Mouse (Mus musculus): ENCODE results near the gene Egflam. TPM values are rescaled to one million over a fixed set of nuclear protein-coding genes. Genes with fewer than 3 reads are reported as not detected.
A peak's percentile ranks its signal among the peaks of the same experiment; 100 is the strongest.

Gene Egflam
- polyA plus RNA-seq (2016; fragmentation: Nextera tagmentation; extraction: Ambion mirVana) = 8.8 and 9.6 TPM in 2 replicates

DNA sequence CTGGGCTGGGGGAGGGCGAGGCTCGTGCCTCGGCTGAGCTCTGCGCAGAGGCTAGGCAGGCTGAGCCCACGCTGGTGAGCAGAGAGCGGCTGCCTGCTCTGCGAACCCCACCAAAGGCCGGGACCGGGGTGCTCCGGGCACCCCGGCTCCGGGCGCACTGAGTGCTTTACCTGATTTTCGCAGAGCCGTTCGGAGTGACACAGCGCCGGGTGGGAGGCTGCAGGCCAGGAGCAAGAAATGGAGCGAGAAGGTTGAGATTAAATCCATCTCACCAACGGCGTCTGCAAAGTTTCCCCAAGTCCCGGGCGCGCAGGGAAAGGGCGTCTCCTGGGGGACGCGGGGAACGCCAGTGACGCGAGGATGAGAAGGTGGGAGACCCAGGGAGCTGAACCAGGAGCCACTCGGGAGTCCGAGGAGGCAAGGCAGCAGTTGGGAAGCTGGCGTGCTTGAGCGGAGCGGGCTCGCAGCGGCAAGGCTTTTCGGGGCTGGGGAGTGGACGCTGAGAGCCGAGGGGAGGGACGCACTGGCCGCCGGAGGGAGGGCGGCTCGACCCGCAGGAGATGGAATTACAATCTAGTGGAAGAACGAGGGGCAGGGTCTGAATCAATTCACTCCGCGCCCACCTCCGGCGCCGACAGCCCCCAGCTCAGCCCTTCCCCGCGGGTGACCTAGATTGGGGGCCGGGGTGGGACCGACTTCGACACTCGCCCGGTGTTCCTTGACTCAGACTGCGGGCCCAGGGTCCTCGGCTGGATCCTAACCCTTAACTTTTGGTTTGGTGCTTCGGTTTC is at the start of gene Egflam:
Egflam (minus strand) TSS at position 578 of the 791 bp plus-strand sequence.
- peak within 1 kb of the TSS; percentile 60 for H3K27ac ChIP-seq

DNA sequence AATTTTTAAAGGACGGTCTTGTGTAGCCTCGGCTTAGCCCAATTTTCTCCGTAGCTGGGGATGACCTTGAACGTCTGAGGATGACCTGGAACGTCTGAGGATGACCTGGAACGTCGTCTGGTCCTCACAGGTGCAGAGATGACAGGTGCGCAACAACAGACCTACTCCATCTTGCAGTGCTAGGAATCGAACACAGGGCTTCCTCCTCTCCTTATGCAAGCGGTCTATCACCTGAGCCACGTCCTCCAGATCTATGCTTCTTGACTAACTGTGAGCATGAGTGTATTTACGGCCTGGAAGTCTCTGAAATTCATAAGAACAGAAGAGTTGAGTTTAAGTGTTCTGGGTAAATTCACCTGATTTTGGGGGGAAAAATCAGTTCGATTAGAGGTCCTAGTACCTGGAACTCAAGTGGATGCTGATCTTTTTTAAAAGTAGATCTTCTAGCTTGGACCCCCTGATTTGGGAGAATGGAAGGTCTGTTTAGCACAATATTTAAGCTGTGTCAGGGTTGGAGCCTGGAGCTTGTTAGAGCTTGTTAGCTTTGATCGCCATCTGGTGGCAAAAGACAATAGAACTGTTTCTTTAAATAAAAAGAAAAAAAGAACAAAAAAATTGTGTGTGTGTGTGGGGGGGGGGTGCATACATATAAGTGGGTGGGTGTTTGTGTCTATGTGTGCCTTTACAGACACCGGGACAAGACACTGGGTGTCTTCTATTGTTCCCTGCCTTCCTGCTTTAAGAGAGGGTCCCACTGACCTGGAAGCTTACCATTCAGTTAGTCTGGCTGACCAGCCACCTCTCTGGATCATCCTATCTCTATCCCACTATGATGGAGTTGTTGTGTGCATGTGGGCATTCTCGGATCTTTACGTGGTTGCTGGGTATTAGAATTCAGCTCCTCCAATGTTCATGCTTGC is 45.5 kb upstream of the Egflam start:
- no peaks in the 10 kb centered on the region for H3K4me1 ChIP-seq
- no peaks in the 10 kb centered on the region for H3K27me3 ChIP-seq
- no peak for ATAC-seq (ENCODE audit: low FRiP score)
- WGBS = 71% methylated on average over 17 of the region's 17 CpGs
- H3K27ac ChIP-seq = no peak overlapping the region
- no peaks in the 10 kb centered on the region for H3K36me3 ChIP-seq (replicated peaks)
- H3K9ac ChIP-seq = no peak overlapping the region
- H3K4me2 ChIP-seq = no peak overlapping the region
- no peaks in the 10 kb centered on the region for H3K9me3 ChIP-seq
- no peak overlapping the region for H3K4me3 ChIP-seq (replicated peaks)

More for the DNA sequence above, at the start of gene Egflam:
- H3K4me2 ChIP-seq = peak within 1 kb of the TSS; percentile 97
- H3K27me3 ChIP-seq = peaks cover 46% of the 10 kb centered on the region
- peak within 1 kb of the TSS; percentile 56 for H3K4me3 ChIP-seq (replicated peaks)
- H3K9ac ChIP-seq = peak within 1 kb of the TSS; percentile 44
- H3K4me1 ChIP-seq = peaks cover 17% of the 10 kb centered on the region
- peak; percentile 81 for ATAC-seq (ENCODE audit: low FRiP score)
- WGBS = under 1% methylated on average over 62 of the region's 62 CpGs
- no peaks in the 10 kb centered on the region for H3K9me3 ChIP-seq
- no peaks in the 10 kb centered on the region for H3K36me3 ChIP-seq (replicated peaks)

DNA sequence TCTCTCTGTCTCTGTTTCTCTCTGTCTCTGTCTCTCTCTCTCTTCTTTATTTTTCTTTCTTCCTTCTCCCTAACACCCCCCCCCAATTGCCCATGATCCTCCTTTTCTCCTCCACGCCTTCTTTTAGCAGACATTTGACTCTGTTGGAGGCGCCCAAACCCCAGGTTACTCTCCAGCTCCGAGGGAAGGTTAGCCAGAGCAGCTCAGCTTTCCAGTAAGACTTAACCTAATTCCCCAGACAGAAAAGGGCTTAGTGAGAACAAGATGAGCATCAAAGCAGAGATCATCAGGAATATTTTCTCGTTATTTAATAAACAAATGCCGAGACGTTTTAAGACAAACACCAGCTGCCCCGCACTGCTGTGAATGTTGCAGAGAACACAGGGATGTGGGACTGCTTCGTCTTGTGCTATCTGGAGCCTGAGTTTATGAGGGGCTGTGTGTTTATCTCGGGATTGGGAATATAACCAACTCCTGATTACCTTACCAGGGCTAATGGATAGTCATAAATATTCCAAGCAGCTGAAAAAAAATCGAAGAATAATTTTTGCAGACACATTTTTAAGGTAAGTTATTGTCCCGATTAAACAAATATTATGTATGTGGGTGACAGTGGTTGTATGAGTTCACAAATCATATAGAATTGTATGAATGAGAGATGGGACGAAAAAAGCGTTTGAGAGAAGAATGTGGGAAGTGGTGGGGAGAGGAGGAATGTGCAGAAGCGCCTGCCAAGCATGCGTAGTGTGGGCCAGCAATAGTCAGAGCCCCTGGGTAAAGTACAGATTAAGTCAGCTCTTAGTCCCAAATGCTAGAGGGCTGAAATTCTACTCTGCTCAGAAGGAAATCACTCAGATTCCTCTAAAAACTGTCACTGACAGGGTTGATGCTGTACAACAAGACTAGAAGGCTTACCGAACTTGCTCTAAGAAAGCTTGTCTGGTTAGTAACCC is 44.2 kb upstream of the Egflam start:
- 67% methylated on average over 16 of the region's 16 CpGs for WGBS

DNA sequence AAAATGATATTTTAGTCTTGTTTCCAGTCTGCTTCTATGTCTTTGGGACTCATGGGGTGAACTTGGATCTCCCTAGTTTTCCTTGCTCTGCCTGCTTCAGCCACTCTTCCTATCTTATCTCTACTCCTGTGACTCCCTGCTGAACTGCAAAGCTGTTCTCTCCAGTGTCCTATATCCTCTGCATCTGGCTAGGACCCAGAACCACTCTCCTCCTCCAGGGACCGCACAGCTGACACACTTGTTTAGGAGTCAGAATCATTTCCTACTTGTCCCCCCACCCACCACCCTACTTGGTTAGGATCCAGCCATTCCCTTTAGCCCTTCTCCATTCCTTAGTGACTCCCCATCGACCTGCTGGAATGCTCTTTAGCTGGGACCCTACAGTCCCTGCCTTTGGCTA is 26.1 kb upstream of the Egflam start:
- Histone ChIP-seq H3K9me3 (no peaks in the 10 kb centered on the region), H3K27ac (no peak overlapping the region), H3K9ac (no peak overlapping the region), H3K4me1 (no peaks in the 10 kb centered on the region), H3K4me3 (replicated peaks) (no peak overlapping the region), H3K4me2 (no peak overlapping the region), H3K36me3 (replicated peaks) (no peaks in the 10 kb centered on the region), H3K27me3 (no peaks in the 10 kb centered on the region)
- ATAC-seq (ENCODE audit: low FRiP score) = no peak
- WGBS = 92% methylated on average over 2 of the region's 2 CpGs

More for the DNA sequence above, 44.2 kb upstream of the Egflam start:
- H3K9ac ChIP-seq = no peak overlapping the region
- no peak for ATAC-seq (ENCODE audit: low FRiP score)
- H3K27me3 ChIP-seq = no peaks in the 10 kb centered on the region
- H3K9me3 ChIP-seq = no peaks in the 10 kb centered on the region
- H3K36me3 ChIP-seq (replicated peaks) = no peaks in the 10 kb centered on the region
- no peak overlapping the region for H3K27ac ChIP-seq
- no peak overlapping the region for H3K4me2 ChIP-seq
- H3K4me1 ChIP-seq = no peaks in the 10 kb centered on the region
- no peak overlapping the region for H3K4me3 ChIP-seq (replicated peaks)

DNA sequence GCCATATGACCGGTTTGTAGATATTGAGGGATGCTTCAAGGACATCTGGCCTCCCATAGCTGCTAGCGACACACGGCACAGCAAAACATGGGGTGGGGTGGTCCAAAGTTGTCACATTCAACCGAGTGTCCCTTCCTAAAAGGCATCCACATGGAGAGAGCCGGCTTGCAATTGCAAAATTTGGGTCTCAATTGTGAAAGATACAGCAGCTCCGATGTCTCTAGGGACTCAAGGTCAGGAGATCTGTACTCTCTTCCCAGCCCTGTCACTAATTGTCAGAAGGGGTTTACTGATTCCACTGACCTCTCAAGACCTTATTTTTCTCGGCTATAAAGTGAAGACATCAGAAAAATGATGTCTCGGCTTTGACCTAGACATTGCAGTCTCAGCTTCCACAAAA is 6.3 kb upstream of the Egflam start:
- Histone ChIP-seq H3K9me3 (no peaks in the 10 kb centered on the region), H3K9ac (no peak overlapping the region), H3K36me3 (replicated peaks) (no peaks in the 10 kb centered on the region), H3K4me3 (replicated peaks) (no peak overlapping the region), H3K27ac (no peak overlapping the region), H3K4me1 (no peaks in the 10 kb centered on the region), H3K4me2 (no peak overlapping the region), H3K27me3 (peaks cover 9% of the 10 kb centered on the region)
- ATAC-seq (ENCODE audit: low FRiP score) = no peak
- 84% methylated on average over 8 of the region's 8 CpGs for WGBS

DNA sequence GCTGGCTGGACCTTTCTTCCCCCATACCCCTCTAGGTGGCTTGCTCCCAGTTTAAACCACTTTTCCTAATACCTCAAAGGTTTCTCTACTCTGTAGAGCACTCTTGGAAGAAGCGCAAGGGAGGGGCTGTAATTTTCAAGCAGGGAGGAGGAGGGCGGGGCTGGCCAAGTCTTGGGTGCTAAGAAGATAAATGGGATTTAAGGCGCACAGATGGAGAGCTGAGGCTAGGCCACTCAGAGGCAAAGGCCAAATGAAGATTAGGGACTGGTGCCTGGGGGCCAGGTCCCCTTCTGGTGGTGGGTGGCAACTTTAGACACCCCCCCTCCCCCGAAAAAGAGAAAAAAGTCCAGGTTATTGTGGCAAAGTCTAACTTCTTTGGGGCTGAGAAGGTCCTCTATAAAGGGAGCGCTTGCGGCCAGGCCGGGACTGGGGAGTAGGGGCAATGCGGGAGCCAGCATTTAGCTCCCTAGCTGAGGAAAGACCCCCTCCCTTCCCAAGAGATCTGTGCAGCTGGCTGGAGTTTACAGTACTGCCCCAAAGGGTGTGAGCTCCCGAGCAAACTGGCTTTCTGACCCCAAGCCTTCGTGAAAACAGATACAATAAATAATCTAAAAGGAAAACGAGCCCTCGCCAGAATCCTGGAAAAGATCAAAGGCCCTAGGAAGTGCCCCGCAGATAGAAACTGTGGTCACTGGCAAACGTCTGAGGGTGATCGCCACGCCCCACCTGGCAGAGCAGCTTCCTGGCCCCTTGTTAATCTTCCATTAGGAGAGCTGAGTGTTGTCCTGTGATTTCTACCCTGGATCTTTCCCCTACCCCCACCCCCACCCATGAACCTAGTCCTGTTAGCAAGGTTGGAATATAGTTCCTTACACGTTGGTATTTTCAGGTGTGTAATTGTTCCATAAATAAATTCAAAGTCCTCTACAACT is 680 bp upstream of the Egflam start:
- Histone ChIP-seq H3K4me1 (peaks cover 17% of the 10 kb centered on the region), H3K27ac (no peak overlapping the region), H3K27me3 (peaks cover 46% of the 10 kb centered on the region), H3K36me3 (replicated peaks) (no peaks in the 10 kb centered on the region), H3K9me3 (no peaks in the 10 kb centered on the region), H3K4me2 (peak overlapping the region; percentile 97), H3K4me3 (replicated peaks) (peak overlapping the region; percentile 56), H3K9ac (peak overlapping the region; percentile 44)
- peak; percentile 39; the same call in 1 of the 2 replicates for ATAC-seq (ENCODE audit: low FRiP score)
- 2% methylated on average over 17 of the region's 17 CpGs for WGBS

DNA sequence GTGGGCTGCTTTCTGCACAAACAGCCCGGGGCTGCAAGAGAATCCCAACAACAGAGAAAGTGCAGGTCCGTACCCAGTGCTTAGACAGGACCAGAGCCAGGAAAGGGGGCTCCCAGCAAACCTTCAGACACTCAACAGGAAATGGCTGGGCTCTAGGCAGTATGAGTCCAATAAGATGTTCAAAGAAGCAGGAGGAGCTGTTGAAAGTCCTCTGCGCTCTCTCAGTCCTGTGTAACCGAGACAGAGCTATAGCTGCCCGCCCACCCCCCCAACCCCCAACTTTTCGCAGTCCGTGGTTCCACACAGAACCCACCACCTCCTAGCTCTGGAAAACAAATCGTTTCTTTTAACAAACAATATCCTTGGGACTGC is 763 bp downstream of the Egflam start:
- no peak overlapping the region for H3K27ac ChIP-seq

DNA sequence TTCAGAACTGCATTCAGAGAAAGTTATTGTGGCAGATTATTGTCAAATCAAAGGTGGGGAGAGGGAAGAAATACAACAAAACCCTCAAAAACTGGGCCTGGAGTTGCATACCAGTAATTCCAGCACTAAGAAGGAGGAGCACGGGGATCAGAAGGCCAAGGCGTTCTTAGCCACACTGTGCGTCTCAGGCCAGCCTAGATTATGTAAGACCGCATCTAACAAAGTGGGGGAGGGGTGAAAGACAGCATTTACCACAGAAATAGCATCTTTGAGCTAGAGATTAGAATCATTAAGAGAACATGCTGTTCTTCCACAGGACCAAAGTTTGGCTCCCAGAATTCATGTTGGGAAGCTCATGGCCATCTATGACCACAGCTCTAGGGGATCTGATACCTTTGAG is 14.8 kb downstream of the Egflam start:
- H3K4me3 ChIP-seq (replicated peaks) = no peak overlapping the region
- no peak overlapping the region for H3K4me2 ChIP-seq
- no peaks in the 10 kb centered on the region for H3K9me3 ChIP-seq
- H3K36me3 ChIP-seq (replicated peaks) = no peaks in the 10 kb centered on the region
- no peak overlapping the region for H3K9ac ChIP-seq
- no peaks in the 10 kb centered on the region for H3K4me1 ChIP-seq
- WGBS = 92% methylated on average over 4 of the region's 4 CpGs
- ATAC-seq (ENCODE audit: low FRiP score) = no peak
- no peak overlapping the region for H3K27ac ChIP-seq
- no peaks in the 10 kb centered on the region for H3K27me3 ChIP-seq

More for the DNA sequence above, 763 bp downstream of the Egflam start:
- ATAC-seq (ENCODE audit: low FRiP score) = peak; percentile 36; the same call in 1 of the 2 replicates
- peaks cover 17% of the 10 kb centered on the region for H3K4me1 ChIP-seq
- under 1% methylated on average over 8 of the region's 8 CpGs for WGBS
- no peaks in the 10 kb centered on the region for H3K9me3 ChIP-seq
- H3K4me3 ChIP-seq (replicated peaks) = peak overlapping the region; percentile 56
- peaks cover 46% of the 10 kb centered on the region for H3K27me3 ChIP-seq
- no peaks in the 10 kb centered on the region for H3K36me3 ChIP-seq (replicated peaks)
- peak overlapping the region; percentile 97 for H3K4me2 ChIP-seq
- peak overlapping the region; percentile 44 for H3K9ac ChIP-seq

DNA sequence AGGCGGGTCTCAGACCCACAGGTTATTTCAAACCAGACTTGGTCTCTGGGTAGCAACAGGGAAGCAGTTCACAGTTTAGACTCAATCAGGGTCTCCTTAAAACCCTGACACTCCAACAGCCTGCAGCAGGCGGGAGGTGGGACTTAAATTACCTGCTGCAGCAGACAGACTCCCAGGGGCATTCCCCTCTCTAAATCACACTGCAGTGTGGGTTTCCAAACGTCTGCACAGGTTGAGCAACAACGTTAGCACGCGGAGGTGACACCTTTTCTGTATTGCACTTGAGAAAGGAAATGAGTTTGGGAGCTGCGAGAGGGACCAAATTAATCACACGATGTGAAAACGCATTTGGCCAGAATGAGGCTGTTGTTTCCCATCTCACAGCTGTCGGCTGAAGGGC is 15.7 kb downstream of the Egflam start:
- Histone ChIP-seq H3K9me3 (no peaks in the 10 kb centered on the region), H3K4me3 (replicated peaks) (no peak overlapping the region)
- WGBS = 78% methylated on average over 10 of the region's 10 CpGs

DNA sequence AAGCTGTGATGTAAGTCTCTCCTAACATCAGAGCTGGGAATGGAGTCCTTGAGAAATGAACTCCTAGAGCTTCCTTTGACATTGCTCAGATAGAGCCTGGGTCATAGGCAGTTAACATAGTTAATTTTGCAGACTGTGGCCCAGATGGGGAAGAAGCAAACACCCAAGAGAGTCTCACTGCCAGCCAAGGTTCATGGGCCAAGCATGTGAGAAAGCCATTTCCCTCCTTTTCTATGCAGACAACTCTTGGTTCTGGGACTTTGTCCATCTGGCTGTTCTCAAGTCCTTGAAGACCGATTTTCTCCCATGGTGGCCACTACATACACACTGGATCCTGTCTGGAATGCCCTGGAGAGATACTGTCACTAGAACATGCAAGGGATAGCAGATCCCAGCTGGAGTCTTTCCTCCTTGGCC is 45.6 kb downstream of the Egflam start:
- Histone ChIP-seq H3K4me3 (replicated peaks) (no peak overlapping the region), H3K4me1 (no peaks in the 10 kb centered on the region), H3K36me3 (replicated peaks) (no peaks in the 10 kb centered on the region), H3K4me2 (no peak overlapping the region), H3K9ac (no peak overlapping the region), H3K27me3 (no peaks in the 10 kb centered on the region), H3K27ac (no peak overlapping the region), H3K9me3 (no peaks in the 10 kb centered on the region)
- ATAC-seq (ENCODE audit: low FRiP score) = no peak
- WGBS = 92% methylated on average over 1 of the region's 1 CpGs

More for the DNA sequence above, 15.7 kb downstream of the Egflam start:
- Histone ChIP-seq H3K4me2 (no peak overlapping the region), H3K4me1 (no peaks in the 10 kb centered on the region), H3K27ac (no peak overlapping the region), H3K36me3 (replicated peaks) (no peaks in the 10 kb centered on the region), H3K9ac (no peak overlapping the region), H3K27me3 (no peaks in the 10 kb centered on the region)
- no peak for ATAC-seq (ENCODE audit: low FRiP score)
